20 mouse cellular contexts compared by ENCODE assay signal in the genomic region with DNA sequence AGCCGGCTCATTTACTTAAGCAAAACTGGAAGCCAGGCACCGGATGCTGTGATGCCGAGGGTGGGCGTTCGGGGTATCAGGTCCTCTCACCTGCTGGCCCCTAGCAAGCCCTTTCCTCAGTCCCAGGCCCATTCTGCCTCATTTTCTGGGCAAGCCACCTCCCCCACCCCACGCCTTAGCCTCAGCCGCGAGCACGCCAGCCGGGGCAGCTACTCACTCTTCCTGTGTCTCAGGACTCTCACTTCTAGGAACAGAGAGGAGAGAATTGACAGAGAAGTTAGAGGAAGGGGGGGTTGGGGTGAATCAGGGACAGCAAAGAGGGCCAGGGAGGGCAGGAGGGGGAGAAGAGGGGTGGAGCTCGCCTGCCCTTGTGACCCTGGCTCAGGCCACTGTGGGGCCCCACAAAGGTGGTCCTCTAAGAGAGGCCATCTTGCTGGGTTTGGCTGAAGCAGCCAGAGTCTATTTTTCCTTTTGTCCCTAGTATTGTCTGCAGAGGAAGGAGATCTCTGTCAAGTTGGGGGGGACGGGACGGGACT. TPM values are rescaled to one million over a fixed set of nuclear protein-coding genes. Genes with fewer than 3 reads are reported as not detected.
DNase-seq lines count a peak whose midpoint lies in the region; ATAC-seq and TF ChIP-seq lines count a peak whose summit lies in the region.
"Had no signal": no experiment of that assay in that cellular context is flagged by ENCODE, and none has a peak within 500 bp of the region (broad histone marks: within the 10 kb centered on the region; RNA-seq: fewer than 3 reads in every experiment).

No protein-coding gene starts in this region.

- ATAC-seq in kidney, embryonic 16.5 days (ENCODE audit: low FRiP score, low TSS enrichment) = no peak
- ATAC-seq in stomach, embryonic 16.5 days (ENCODE audit: insufficient read depth, low FRiP score) = no peak
- ATAC-seq in stomach, postnatal 0 days (ENCODE audit: low FRiP score, low TSS enrichment) = no peak
- no peak for ATAC-seq in limb, embryonic 14.5 days (ENCODE audit: low FRiP score, low read depth)
- ATAC-seq: hindbrain, embryonic 16.5 days had no signal

- peaks cover 97% of the 10 kb centered on the region for H3K27me3 ChIP-seq in kidney, embryonic 16.5 days (ENCODE audit: insufficient read depth, low read length)
- H3K27me3 ChIP-seq in stomach, embryonic 16.5 days (ENCODE audit: control insufficient read depth, insufficient read depth, low read length) = peaks cover 97% of the 10 kb centered on the region
- peaks cover 8% of the 10 kb centered on the region for H3K27me3 ChIP-seq in stomach, postnatal 0 days (ENCODE audit: control insufficient read depth, insufficient read depth, low read length)
- H3K27me3 ChIP-seq in limb, embryonic 14.5 days (ENCODE audit: control insufficient read depth, insufficient read depth, low read length) = peaks cover 98% of the 10 kb centered on the region

- TF ChIP-seq POLR2A in limb, embryonic 14.5 days (IDR thresholded peaks at IDR 0.05; ENCODE audit: borderline replicate concordance, extremely low read depth, insufficient read depth, insufficient read length) = no peak

- peaks cover 64% of the 10 kb centered on the region for H3K4me1 ChIP-seq in kidney, embryonic 16.5 days (ENCODE audit: insufficient read depth, low read length)
- H3K4me1 ChIP-seq in stomach, embryonic 16.5 days (ENCODE audit: control insufficient read depth, insufficient read depth, low read length) = peaks cover 37% of the 10 kb centered on the region
- H3K4me1 ChIP-seq in stomach, postnatal 0 days (replicated peaks; ENCODE audit: control insufficient read depth, insufficient read depth) = no peaks in the 10 kb centered on the region; the same call in 1 of the 2 replicates
- H3K4me1 ChIP-seq in limb, embryonic 14.5 days (ENCODE audit: control insufficient read depth, insufficient read depth, low read length) = peaks cover 28% of the 10 kb centered on the region

- peak overlapping the region; percentile 54 for H3K4me3 ChIP-seq in kidney, embryonic 16.5 days (ENCODE audit: low read length)
- no peak overlapping the region for H3K4me3 ChIP-seq in stomach, embryonic 16.5 days (replicated peaks; ENCODE audit: low read length)
- no peak overlapping the region for H3K4me3 ChIP-seq in stomach, postnatal 0 days (ENCODE audit: low read depth, low read length)
- H3K4me3 ChIP-seq in limb, embryonic 14.5 days (replicated peaks; ENCODE audit: low read length) = no peak overlapping the region
- H3K4me3 ChIP-seq: erythroblast, embryonic 14.5 days; left cerebral cortex, adult 2 months had no signal

- DNase-seq in kidney, adult 11 months = no peak
- no peak for DNase-seq in stomach, postnatal 0 days (ENCODE audit: low spot score)
- DNase-seq in limb, embryonic 14.5 days (ENCODE audit: low spot score) = no peak
- no peak for DNase-seq in ovary, postnatal 36 days (ENCODE audit: low spot score)
- DNase-seq in left cerebral cortex, adult 18-20 months (ENCODE audit: low spot score in 2 of 2) = no peak
- DNase-seq: cerebellum, adult 11-12 months; right cerebral cortex, postnatal 4 days; thymus, postnatal 36 days had no signal

- peak overlapping the region; percentile 41 for H3K9ac ChIP-seq in kidney, embryonic 16.5 days (replicated peaks; ENCODE audit: low read length)
- no peak overlapping the region for H3K9ac ChIP-seq in stomach, embryonic 16.5 days (ENCODE audit: low read length)
- no peak overlapping the region for H3K9ac ChIP-seq in stomach, postnatal 0 days (ENCODE audit: low read length)
- 0 out of 2 replicates have a peak overlapping the region, but pooled peaks have one; percentile 16 for H3K9ac ChIP-seq in limb, embryonic 14.5 days (ENCODE audit: low read depth, low read length, severe bottlenecking)
- H3K9ac ChIP-seq: stomach, embryonic 15.5 days had no signal

- no peaks in the 10 kb centered on the region for H3K9me3 ChIP-seq in kidney, embryonic 16.5 days (ENCODE audit: low read length)
- no peaks in the 10 kb centered on the region for H3K9me3 ChIP-seq in stomach, embryonic 16.5 days (replicated peaks; ENCODE audit: control insufficient read depth, low read length)
- no peaks in the 10 kb centered on the region for H3K9me3 ChIP-seq in stomach, postnatal 0 days (ENCODE audit: control insufficient read depth, low read length)
- no peaks in the 10 kb centered on the region for H3K9me3 ChIP-seq in limb, embryonic 14.5 days (ENCODE audit: control insufficient read depth, low read length)
- H3K9me3 ChIP-seq: stomach, embryonic 15.5 days had no signal

- no peak for TF ChIP-seq CTCF in stomach, postnatal 0 days (IDR thresholded peaks at IDR 0.05; ENCODE audit: low read depth)

- H3K4me2 ChIP-seq in kidney, embryonic 16.5 days (replicated peaks; ENCODE audit: low read depth, low read length) = peak overlapping the region; percentile 75
- 0 out of 2 replicates have a peak overlapping the region, but pooled peaks have one; percentile 7 for H3K4me2 ChIP-seq in stomach, embryonic 16.5 days (ENCODE audit: low read depth, low read length)
- no peak overlapping the region for H3K4me2 ChIP-seq in stomach, postnatal 0 days (replicated peaks; ENCODE audit: low read depth)
- no peak overlapping the region for H3K4me2 ChIP-seq in limb, embryonic 14.5 days (replicated peaks; ENCODE audit: low read depth, low read length, severe bottlenecking)

- H3K27ac ChIP-seq in kidney, embryonic 16.5 days (ENCODE audit: low read length) = peak overlapping the region; percentile 31
- H3K27ac ChIP-seq in stomach, embryonic 16.5 days (ENCODE audit: low read length) = no peak overlapping the region
- no peak overlapping the region for H3K27ac ChIP-seq in stomach, postnatal 0 days (replicated peaks)
- no peak overlapping the region for H3K27ac ChIP-seq in limb, embryonic 14.5 days (replicated peaks; ENCODE audit: low read depth, low read length)
- H3K27ac ChIP-seq: left cerebral cortex, adult 2 months; stomach, embryonic 15.5 days had no signal

- no peak for TF ChIP-seq EP300 in stomach, postnatal 0 days (optimal IDR thresholded peaks at IDR 0.05)

- no peaks in the 10 kb centered on the region for H3K36me3 ChIP-seq in kidney, embryonic 16.5 days (ENCODE audit: insufficient read depth, low read length)
- H3K36me3 ChIP-seq in stomach, embryonic 16.5 days (ENCODE audit: control insufficient read depth, insufficient read depth, low read length) = no peaks in the 10 kb centered on the region
- H3K36me3 ChIP-seq in stomach, postnatal 0 days (ENCODE audit: control insufficient read depth, insufficient read depth, low read length) = no peaks in the 10 kb centered on the region
- H3K36me3 ChIP-seq in limb, embryonic 14.5 days (ENCODE audit: control insufficient read depth, insufficient read depth, low read length) = no peaks in the 10 kb centered on the region
- H3K36me3 ChIP-seq: stomach, embryonic 15.5 days had no signal

- WGBS in kidney, embryonic 16.5 days = 24% methylated on average over 13 of the region's 13 CpGs
- WGBS in stomach, embryonic 16.5 days = 46% methylated on average over 13 of the region's 13 CpGs
- 50% methylated on average over 13 of the region's 13 CpGs for WGBS in stomach, postnatal 0 days
- 26% methylated on average over 13 of the region's 13 CpGs for WGBS in limb, embryonic 14.5 days

RNA-seq across cellular contexts. Expression of a gene that starts 13.7 kb away (rescaled TPM):
- polyA plus RNA-seq in kidney, embryonic 16.5 days (2015; fragmentation: Nextera tagmentation; extraction: Ambion mirVana) = 1.9 and 3.0 TPM in 2 replicates
- polyA plus RNA-seq in stomach, embryonic 16.5 days (2015; fragmentation: Nextera tagmentation; extraction: Ambion mirVana) = 1.5 and 2.1 TPM in 2 replicates
- 0.49 and 0.96 TPM in 2 replicates for polyA plus RNA-seq in stomach, postnatal 0 days (2015; fragmentation: Nextera tagmentation; extraction: Ambion mirVana)
- 5.6 and 6.0 TPM in 2 replicates for polyA plus RNA-seq in limb, embryonic 14.5 days (2012; rRNA removed)
- polyA plus RNA-seq in limb, embryonic 14.5 days (2014; fragmentation: Nextera tagmentation; extraction: Ambion mirVana) = 1.0 TPM in 2 replicates
- total RNA-seq in left cerebral cortex, adult 18-20 months (2021) = 10 to 100 TPM; 19.0 to 20.7 TPM
- total RNA-seq: common myeloid progenitor, adult 5-6 weeks; monocyte, adult 5-6 weeks had no signal

RNA-seq across cellular contexts. Expression of a gene that starts 22.7 kb away (rescaled TPM):
- polyA plus RNA-seq in kidney, embryonic 16.5 days (2015; fragmentation: Nextera tagmentation; extraction: Ambion mirVana) = 22.2 and 30.6 TPM in 2 replicates
- polyA plus RNA-seq in stomach, embryonic 16.5 days (2015; fragmentation: Nextera tagmentation; extraction: Ambion mirVana) = 8.6 and 9.1 TPM in 2 replicates
- 13.8 and 14.4 TPM in 2 replicates for polyA plus RNA-seq in stomach, postnatal 0 days (2015; fragmentation: Nextera tagmentation; extraction: Ambion mirVana)
- 1.7 TPM in 2 replicates for polyA plus RNA-seq in limb, embryonic 14.5 days (2012; rRNA removed)
- polyA plus RNA-seq in limb, embryonic 14.5 days (2014; fragmentation: Nextera tagmentation; extraction: Ambion mirVana) = 1.4 and 1.7 TPM in 2 replicates
- total RNA-seq in left cerebral cortex, adult 18-20 months (2021) = 1 to 10 TPM; 3.0 to 3.4 TPM

RNA-seq across cellular contexts. Expression of a gene that starts 29.2 kb away (rescaled TPM):
- 0.14 and 0.57 TPM in 2 replicates for polyA plus RNA-seq in kidney, embryonic 16.5 days (2015; fragmentation: Nextera tagmentation; extraction: Ambion mirVana)
- 0.56 and 0.75 TPM in 2 replicates for polyA plus RNA-seq in stomach, embryonic 16.5 days (2015; fragmentation: Nextera tagmentation; extraction: Ambion mirVana)
- 0.52 and 0.87 TPM in 2 replicates for polyA plus RNA-seq in stomach, postnatal 0 days (2015; fragmentation: Nextera tagmentation; extraction: Ambion mirVana)
- 0.03 and 0.04 TPM in 2 replicates for polyA plus RNA-seq in limb, embryonic 14.5 days (2012; rRNA removed)
- polyA plus RNA-seq in limb, embryonic 14.5 days (2014; fragmentation: Nextera tagmentation; extraction: Ambion mirVana) = not detected in 2 replicates
- total RNA-seq in left cerebral cortex, adult 18-20 months (2021) = not detected
- total RNA-seq: common myeloid progenitor, adult 5-6 weeks; gastrocnemius, postnatal 4 days; layer of hippocampus, adult 18-20 months; left cerebral cortex, adult 2 months; liver, adult 2 months; megakaryocyte progenitor cell, adult 5-6 weeks; monocyte, adult 5-6 weeks had no signal
- polyA plus RNA-seq: erythroblast, embryonic 14.5 days; hindbrain, embryonic 16.5 days; liver, adult 2 months had no signal

RNA-seq across cellular contexts. Expression of a gene that starts 48.5 kb away (rescaled TPM):
- polyA plus RNA-seq in kidney, embryonic 16.5 days (2015; fragmentation: Nextera tagmentation; extraction: Ambion mirVana) = 75.1 and 76.4 TPM in 2 replicates
- 57.3 and 60.4 TPM in 2 replicates for polyA plus RNA-seq in stomach, embryonic 16.5 days (2015; fragmentation: Nextera tagmentation; extraction: Ambion mirVana)
- 51.7 and 55.0 TPM in 2 replicates for polyA plus RNA-seq in stomach, postnatal 0 days (2015; fragmentation: Nextera tagmentation; extraction: Ambion mirVana)
- 47.7 and 50.3 TPM in 2 replicates for polyA plus RNA-seq in limb, embryonic 14.5 days (2012; rRNA removed)
- polyA plus RNA-seq in limb, embryonic 14.5 days (2014; fragmentation: Nextera tagmentation; extraction: Ambion mirVana) = 47.3 and 48.4 TPM in 2 replicates
- total RNA-seq in left cerebral cortex, adult 18-20 months (2021) = 100 to 1,000 TPM; 328 to 345 TPM

RNA-seq across cellular contexts. Expression of a gene that starts 57.2 kb away (rescaled TPM):
- polyA plus RNA-seq in kidney, embryonic 16.5 days (2015; fragmentation: Nextera tagmentation; extraction: Ambion mirVana) = 25.5 and 28.1 TPM in 2 replicates
- 12.3 and 14.1 TPM in 2 replicates for polyA plus RNA-seq in stomach, embryonic 16.5 days (2015; fragmentation: Nextera tagmentation; extraction: Ambion mirVana)
- polyA plus RNA-seq in stomach, postnatal 0 days (2015; fragmentation: Nextera tagmentation; extraction: Ambion mirVana) = 6.4 and 7.5 TPM in 2 replicates
- polyA plus RNA-seq in limb, embryonic 14.5 days (2012; rRNA removed) = 25.0 and 36.2 TPM in 2 replicates
- polyA plus RNA-seq in limb, embryonic 14.5 days (2014; fragmentation: Nextera tagmentation; extraction: Ambion mirVana) = 14.1 and 16.9 TPM in 2 replicates
- 10 to 100 TPM; 80.0 to 91.9 TPM for total RNA-seq in left cerebral cortex, adult 18-20 months (2021)

Comparison
In these comparisons a context has a peak if more than half of its experiments do, and no peak if none do; other contexts are left out.
1. H3K4me2 ChIP-seq: peak in kidney, embryonic 16.5 days (single experiment) and stomach, embryonic 16.5 days (single experiment); none in stomach, postnatal 0 days (single experiment) and limb, embryonic 14.5 days (single experiment).
2. H3K9ac ChIP-seq: peak in kidney, embryonic 16.5 days (single experiment) and limb, embryonic 14.5 days (single experiment); none in stomach, embryonic 16.5 days (single experiment) and stomach, postnatal 0 days (single experiment).